Mouse (Mus musculus) megakaryocyte progenitor cell, adult 5-6 weeks (primary cell): Measurements from ENCODE around the gene 9530068E07Rik. TPM values are rescaled to one million over a fixed set of nuclear protein-coding genes. Genes with fewer than 3 reads are reported as not detected.

Source experiments
- ATAC-seq: replicated peaks from 2 replicates; pipeline ENCODE4 v1.8.0; 2016; ENCODE audit warnings: mild to moderate bottlenecking, moderate TSS enrichment, inconsistent platforms; ENCODE audit not compliant: poor library complexity
- total RNA-seq, 2 experiments: library from RNA; stranded (forward) in 1 of 2; stranded (reverse) in 1 of 2; fragments of 157-497, 149-512 nt in 1 of 2; fragments of 200-1000 nt in 1 of 2; gene quantifications; 2 replicates each; pipeline versions ENCODE4 v1.2.3 to v1.2.4; 2015 to 2017

Gene 9530068E07Rik
- total RNA-seq, 2 experiments from 2014 or later: 79.5 to 132 TPM

- no peak for ATAC-seq
Observed at GRCm38 (mm10) chr11:52370538-52370937, 25.7 kb upstream of the 9530068E07Rik start.

- ATAC-seq: no peak
Observed at GRCm38 (mm10) chr11:52373841-52374240, 22.4 kb upstream of the 9530068E07Rik start.

DNA sequence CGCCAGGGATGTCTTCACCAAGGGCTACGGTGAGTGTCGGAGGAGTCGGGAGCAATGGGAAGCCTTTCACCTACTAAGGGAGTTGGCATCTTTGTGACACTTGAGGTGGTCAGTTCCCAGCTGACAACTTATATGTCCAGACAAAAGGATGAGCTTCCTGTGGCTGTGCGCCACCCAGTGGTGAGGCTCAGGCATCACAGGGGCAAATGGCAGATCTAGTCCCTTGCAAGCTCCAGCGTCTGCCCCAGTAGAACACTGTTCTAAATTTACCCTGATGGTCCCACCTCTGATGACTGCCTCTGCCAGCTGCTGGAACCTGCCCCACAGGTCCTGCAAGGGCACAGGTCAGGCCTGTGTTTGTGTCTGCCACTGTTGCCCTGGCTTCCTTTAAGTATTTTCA lies 21.9 kb upstream of the 9530068E07Rik start:
- ATAC-seq: peak; percentile 93

- ATAC-seq: no peak
Observed at GRCm38 (mm10) chr11:52377579-52377978, 18.6 kb upstream of the 9530068E07Rik start.

GRCm38 (mm10) chr11:52379241-52379640 lies 17.0 kb upstream of the 9530068E07Rik start:
- no peak for ATAC-seq

GRCm38 (mm10) chr11:52383741-52384140 lies 12.5 kb upstream of the 9530068E07Rik start:
- ATAC-seq: no peak

DNA sequence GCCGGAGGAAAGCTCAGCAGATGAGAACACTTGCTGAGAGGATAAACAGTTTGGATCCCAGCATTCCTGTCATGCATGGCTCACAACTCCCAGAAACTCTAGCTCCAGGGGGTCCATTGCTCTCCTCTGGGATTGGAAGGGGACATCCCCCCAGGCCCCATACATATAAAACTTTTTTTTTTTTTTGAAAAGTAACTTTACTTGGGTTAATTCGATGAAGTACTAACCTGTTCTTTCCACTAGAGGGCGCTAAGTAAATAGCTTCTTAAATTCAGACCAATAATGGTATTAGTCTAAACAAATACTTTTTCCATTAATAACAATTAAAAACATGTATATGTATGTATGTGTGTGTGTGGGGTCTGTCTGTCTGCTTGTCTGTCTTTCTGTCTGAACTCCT lies 11.6 kb upstream of the 9530068E07Rik start:
- no peak for ATAC-seq

- no peak for ATAC-seq
Observed at GRCm38 (mm10) chr11:52386892-52387291, 9.3 kb upstream of the 9530068E07Rik start.

GRCm38 (mm10) chr11:52388150-52388549 lies 8.1 kb upstream of the 9530068E07Rik start:
- ATAC-seq: no peak

GRCm38 (mm10) chr11:52388979-52389378 lies 7.2 kb upstream of the 9530068E07Rik start:
- peak; percentile 72 for ATAC-seq

DNA sequence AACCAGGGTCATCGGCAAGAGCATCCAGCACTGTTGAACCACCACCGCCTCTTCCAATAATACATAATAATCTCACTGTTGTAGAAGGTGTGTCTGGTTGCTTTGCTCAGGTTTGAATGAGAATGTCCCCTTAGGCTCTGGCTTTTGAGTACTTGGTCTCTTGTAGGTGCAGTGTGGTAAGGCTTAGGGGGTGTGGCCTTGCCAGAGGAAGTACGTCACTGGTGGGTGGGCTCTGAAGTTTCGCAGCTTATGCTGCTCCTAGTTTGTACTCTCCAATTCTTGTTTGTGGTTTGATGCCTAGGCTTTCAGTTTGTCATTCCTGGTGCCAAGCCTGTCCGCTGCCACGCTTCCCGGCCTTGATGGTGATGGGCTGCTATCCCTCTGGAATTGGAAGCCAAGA lies 6.3 kb upstream of the 9530068E07Rik start:
- peak; percentile 78 for ATAC-seq

DNA sequence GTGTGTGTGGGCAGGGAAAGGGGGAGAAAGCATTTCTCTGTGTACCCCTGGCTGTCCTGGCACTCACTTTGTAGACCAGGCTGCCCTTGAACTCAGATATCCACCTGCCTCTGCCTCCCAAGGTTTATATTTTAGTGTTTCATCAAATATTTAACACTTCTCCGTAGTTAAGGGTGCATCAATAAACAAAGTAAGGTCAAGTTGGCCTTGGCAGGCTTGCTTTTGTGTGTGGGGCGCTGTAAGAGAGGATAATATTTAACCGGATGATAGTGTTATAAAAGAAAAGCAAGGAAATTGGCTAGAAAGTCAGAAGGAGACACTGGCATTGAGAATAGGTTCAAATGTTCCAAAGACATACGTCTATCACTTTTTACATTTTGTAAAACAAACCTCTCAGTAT lies 1.7 kb upstream of the 9530068E07Rik start:
- no peak for ATAC-seq

DNA sequence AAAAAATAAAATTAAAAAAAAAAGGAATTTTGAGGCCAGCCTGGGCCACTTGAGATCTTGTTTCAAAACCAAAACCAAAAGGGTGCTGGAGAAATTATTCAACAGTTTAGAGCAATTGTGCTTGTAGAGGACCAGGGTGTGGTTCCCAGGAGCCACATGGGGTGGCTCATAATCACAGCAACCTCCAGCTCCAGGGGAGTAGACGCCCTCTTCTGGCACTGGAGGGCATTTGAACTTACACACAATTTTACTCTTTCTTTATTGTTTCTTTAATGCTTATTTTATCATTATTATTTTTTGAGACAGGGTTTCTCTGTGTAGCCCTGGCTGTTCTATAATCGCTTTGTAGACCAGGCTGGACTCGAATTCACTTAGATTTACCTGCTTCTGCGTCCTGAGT lies 885 bp upstream of the 9530068E07Rik start:
- ATAC-seq: 0 out of 2 replicates have a peak, but pooled peaks have one; percentile 36

DNA sequence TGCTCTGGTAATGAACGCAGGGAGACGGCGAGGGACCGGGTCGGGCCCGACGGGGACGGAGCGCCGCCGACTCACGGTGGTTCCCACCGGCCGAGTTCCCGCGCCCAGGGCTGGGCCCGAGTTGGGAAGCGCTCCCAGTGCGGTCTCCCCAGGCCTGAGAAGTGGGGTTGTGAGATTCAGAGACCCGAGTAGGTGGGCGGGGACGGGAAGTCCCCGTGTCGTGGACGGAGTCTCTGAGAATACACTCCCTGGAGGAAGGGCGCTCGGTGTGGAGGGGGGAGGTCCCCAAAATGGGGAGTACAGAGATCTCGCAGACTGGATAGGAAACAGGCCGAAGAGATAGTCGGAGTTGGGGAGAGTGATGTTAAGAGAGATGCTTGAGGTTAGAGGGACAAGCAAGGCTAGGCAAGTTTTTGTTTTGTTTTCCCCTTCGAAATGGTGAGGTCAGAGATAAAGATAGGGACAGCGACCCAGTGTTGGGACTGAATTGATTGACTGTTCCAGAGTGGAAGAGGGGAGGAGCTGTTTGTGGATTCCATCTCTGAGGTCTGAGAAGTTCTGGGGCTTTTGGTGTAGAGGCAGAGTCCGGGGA lies 465 bp downstream of the 9530068E07Rik start:
- ATAC-seq: peak; percentile 45

- peak; percentile 43 for ATAC-seq
Observed at GRCm38 (mm10) chr11:52397385-52397987, 1.3 kb downstream of the 9530068E07Rik start.

DNA sequence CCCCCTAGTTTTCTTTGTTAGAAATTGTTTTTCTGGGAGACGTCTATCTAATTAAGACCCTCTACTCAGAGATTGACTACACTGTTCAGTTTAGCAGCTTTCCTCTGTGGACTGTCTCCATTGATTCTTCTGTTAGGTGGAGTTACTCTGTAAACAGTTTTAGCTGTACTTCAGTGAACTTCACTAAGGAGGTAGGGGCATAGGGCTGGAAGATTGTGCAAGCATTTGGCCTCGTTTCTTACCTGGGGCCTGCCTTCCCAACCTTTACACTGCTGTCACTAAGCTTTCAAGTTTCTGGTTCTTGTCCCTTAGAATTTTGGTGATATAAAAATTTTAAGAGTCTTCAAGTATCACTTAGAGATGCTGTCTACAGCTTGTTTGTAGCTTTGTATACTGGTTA lies 5.2 kb downstream of the 9530068E07Rik start:
- no peak for ATAC-seq

DNA sequence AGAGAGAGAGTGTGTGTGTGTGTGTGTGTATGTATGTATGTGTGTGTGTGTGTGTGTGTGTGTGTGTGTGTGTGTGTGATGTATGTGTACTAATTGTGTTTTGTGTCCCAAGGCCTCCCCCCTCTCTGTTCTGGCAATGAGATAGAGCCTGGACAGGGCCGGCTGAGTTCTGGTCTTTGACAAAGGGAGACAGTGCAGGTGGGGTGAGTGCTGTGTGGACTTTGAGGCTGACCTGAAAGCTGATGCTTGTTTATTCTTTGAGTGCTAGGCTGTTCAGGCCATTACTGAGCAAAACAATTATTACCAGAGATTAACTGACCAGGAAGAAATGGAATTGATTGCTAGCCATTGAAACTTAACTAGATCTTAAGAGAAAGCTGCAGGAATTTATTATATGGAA lies 6.3 kb downstream of the 9530068E07Rik start:
- ATAC-seq: no peak

- ATAC-seq: no peak
Observed at GRCm38 (mm10) chr11:52404209-52404608, 8.0 kb downstream of the 9530068E07Rik start.

- ATAC-seq: no peak
Observed at GRCm38 (mm10) chr11:52405196-52405688, 9.0 kb downstream of the 9530068E07Rik start.

DNA sequence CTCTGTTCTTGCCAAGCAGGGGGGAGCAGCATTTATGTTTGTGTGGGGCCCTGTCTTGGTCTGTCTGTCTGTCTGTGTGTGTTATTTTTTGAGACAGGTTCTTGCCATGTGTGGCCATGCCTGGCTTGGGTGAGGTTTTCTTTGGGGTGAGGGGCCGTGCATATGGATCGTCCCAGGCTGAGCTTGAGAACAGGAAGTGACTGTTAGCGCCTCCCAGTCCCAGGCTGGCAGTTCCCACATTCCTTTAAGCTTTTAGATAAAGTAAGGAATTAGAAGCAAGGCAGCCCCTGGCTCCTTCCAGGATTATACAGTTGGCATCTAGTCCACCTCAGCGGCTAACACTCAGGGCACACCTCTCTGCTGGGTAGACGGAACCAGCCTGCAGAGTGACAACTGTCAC lies 13.1 kb downstream of the 9530068E07Rik start:
- ATAC-seq: no peak

GRCm38 (mm10) chr11:52418358-52418757 lies 22.1 kb downstream of the 9530068E07Rik start:
- ATAC-seq: no peak

- ATAC-seq: peak; percentile 48; the same call in 1 of the 2 replicates
Observed at GRCm38 (mm10) chr11:52419246-52419645, 23.0 kb downstream of the 9530068E07Rik start.

GRCm38 (mm10) chr11:52419861-52420260 lies 23.6 kb downstream of the 9530068E07Rik start:
- ATAC-seq: no peak
